Mouse (Mus musculus): Measurements from ENCODE around the gene Med26. TPM values are rescaled to one million over a fixed set of nuclear protein-coding genes. Genes with fewer than 3 reads are reported as not detected.

Med26 gene
- polyA plus RNA-seq (2015; fragmentation: Nextera tagmentation; extraction: Ambion mirVana), result 15.8 and 18.6 TPM in 2 replicates

DNA sequence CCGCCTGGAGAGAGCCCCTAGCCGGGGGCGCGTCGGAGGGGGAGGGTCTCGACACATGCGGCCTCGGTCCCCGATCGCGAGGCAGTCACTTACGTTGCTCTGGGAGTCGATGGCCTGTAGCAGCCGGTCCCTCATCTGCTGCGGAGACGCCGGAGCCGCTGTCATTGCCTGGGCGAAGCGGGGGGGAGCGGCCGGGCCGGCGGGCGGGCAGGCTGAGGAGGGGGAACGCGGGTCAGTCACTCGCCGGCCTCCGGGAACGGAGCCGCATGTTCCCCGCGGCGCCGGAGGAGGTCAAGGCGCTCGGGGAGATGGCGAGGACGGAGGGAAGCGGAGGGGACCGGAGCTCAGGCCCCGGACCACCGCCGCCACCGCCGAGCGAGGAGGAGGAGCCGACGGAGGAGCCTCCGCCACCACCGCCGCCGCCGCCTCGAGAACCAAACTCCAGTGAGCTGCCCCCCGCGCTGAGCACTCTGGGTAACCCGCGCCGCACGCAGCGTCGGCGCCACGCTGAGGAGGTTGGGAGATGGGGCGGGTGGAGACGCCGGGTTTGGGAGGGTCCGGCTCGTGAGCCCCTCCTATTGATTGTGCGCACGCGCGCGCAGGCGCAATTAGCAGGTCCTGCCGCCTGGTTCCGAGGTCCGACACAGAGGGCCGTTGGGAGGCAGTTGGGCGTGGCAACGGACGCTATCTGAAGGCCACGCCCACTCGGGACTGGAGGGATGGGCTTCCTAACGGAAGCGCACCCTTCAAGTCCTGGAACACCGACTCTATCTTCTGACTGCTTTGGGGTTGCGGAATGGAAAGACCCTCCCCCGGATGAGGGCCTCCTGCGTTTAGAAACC lies at the start of gene Med26:
Gene Med26, minus strand, starts transcription at position 469 of the 842 bp plus-strand sequence.
- Histone ChIP-seq H3K27me3 (no peaks in the 10 kb centered on the region), H3K4me1 (replicated peaks) (peaks cover 55% of the 10 kb centered on the region), H3K36me3 (peaks cover 3% of the 10 kb centered on the region; the same call in 1 of the 2 replicates), H3K4me2 (peak within 1 kb of the TSS; percentile 99), H3K4me3 (peak within 1 kb of the TSS; percentile 94), H3K9me3 (no peaks in the 10 kb centered on the region), H3K9ac (peak within 1 kb of the TSS; percentile 99), H3K27ac (replicated peaks) (peak within 1 kb of the TSS; percentile 87)
- peak; percentile 96 for ATAC-seq (ENCODE audit: low FRiP score, low read depth)
- WGBS, result under 1% methylated on average over 85 of the region's 92 CpGs

DNA sequence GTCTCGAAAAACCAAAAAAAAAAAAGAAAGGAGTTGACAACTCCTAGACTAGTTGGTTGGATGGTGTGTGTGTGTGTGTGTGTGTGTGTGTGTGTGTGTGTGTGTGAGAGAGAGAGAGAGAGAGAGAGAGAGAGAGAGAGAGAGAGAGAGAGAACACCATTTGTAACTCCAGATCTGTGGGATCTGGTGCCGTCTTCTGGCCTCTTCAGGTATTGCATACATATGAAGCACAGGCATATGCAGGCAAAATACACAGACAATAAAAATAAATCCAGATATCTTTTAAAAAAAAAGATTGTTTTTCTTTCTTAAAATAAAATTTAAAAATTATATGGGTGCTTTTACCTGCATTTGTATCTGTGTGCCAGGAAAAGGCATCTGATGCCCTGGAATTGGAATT lies 42.1 kb upstream of the Med26 start:
- no peak overlapping the region for H3K4me2 ChIP-seq
- no peak for ATAC-seq (ENCODE audit: low FRiP score, low read depth)
- no peaks in the 10 kb centered on the region for H3K4me1 ChIP-seq (replicated peaks)
- no peaks in the 10 kb centered on the region for H3K27me3 ChIP-seq
- no peaks in the 10 kb centered on the region for H3K36me3 ChIP-seq
- no peaks in the 10 kb centered on the region for H3K9me3 ChIP-seq
- no peak overlapping the region for H3K4me3 ChIP-seq
- no peak overlapping the region for H3K27ac ChIP-seq (replicated peaks)
- 58% methylated on average over 2 of the region's 2 CpGs for WGBS
- no peak overlapping the region for H3K9ac ChIP-seq

DNA sequence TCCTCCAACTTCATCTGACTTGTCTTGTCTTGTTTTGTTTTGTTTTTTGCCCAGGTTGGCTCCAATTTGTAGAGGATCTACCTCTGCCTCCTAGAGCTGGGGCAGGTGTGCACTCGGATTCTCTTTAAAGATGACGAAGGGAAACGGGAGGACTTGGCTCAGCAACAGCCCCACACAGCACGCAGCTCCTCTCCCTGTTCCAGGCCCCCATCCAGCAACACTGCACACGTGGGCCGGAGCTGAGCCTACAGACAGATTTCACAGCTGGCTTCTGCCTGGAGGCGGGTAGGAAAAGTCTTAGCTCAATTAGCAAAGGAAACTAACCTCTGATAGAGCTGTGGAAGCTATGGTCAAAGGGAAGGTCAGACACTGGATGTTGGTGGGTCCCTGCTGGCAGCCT lies 41.2 kb upstream of the Med26 start:
- Histone ChIP-seq H3K4me2 (no peak overlapping the region), H3K27ac (replicated peaks) (no peak overlapping the region), H3K36me3 (no peaks in the 10 kb centered on the region), H3K27me3 (no peaks in the 10 kb centered on the region), H3K4me1 (replicated peaks) (no peaks in the 10 kb centered on the region), H3K4me3 (no peak overlapping the region), H3K9me3 (no peaks in the 10 kb centered on the region), H3K9ac (no peak overlapping the region)
- 76% methylated on average over 7 of the region's 7 CpGs for WGBS
- ATAC-seq (ENCODE audit: low FRiP score, low read depth), result no peak

DNA sequence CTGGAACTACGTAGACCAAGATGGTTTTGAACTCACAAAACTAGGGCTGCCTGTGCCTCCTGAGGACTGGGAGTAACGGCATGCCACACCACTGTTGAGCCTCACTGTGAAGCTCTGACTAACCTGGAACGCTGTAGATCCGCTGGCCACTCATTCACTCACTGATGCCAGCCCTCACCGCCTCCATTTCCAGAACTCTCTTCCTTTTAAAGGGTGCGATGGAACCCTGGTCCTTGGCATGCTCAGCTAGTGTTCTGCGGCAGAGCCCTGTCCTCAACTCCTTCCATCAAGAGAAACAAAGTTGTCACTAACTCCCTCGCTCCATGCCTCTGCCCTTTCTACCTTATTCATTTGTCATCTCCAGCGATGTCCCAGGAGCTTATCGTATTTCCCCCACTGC lies 40.8 kb upstream of the Med26 start:
- H3K4me2 ChIP-seq, result no peak overlapping the region
- no peak overlapping the region for H3K4me3 ChIP-seq
- no peak overlapping the region for H3K9ac ChIP-seq
- 90% methylated on average over 10 of the region's 10 CpGs for WGBS
- no peaks in the 10 kb centered on the region for H3K4me1 ChIP-seq (replicated peaks)
- H3K36me3 ChIP-seq, result no peaks in the 10 kb centered on the region
- no peaks in the 10 kb centered on the region for H3K27me3 ChIP-seq
- no peak overlapping the region for H3K27ac ChIP-seq (replicated peaks)
- no peaks in the 10 kb centered on the region for H3K9me3 ChIP-seq
- no peak for ATAC-seq (ENCODE audit: low FRiP score, low read depth)

DNA sequence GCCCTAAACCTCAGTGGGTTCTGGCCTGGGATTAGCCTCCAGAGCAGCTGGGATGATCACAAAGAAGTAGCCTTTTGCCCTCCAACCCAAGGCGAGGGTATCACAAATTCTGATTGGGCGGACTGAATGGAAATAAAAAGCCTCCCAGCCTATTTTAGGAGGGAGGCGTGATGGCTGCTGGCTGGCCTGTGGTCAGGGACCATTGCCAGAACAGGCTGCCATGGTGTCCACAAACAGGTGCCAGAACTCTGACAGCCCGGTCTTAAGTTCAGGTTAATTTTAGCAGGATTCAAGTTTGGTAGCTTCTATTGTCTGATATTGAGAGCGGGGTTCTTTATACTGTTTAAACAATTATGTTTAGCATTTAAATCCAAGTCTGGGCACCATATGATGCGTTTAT lies 39.7 kb upstream of the Med26 start:
- H3K27ac ChIP-seq (replicated peaks), result no peak overlapping the region
- 67% methylated on average over 6 of the region's 6 CpGs for WGBS
- no peak overlapping the region for H3K4me2 ChIP-seq
- H3K9me3 ChIP-seq, result no peaks in the 10 kb centered on the region
- no peak overlapping the region for H3K4me3 ChIP-seq
- H3K27me3 ChIP-seq, result no peaks in the 10 kb centered on the region
- no peaks in the 10 kb centered on the region for H3K36me3 ChIP-seq
- no peaks in the 10 kb centered on the region for H3K4me1 ChIP-seq (replicated peaks)
- no peak overlapping the region for H3K9ac ChIP-seq
- no peak; the same call in 1 of the 2 replicates for ATAC-seq (ENCODE audit: low FRiP score, low read depth)

DNA sequence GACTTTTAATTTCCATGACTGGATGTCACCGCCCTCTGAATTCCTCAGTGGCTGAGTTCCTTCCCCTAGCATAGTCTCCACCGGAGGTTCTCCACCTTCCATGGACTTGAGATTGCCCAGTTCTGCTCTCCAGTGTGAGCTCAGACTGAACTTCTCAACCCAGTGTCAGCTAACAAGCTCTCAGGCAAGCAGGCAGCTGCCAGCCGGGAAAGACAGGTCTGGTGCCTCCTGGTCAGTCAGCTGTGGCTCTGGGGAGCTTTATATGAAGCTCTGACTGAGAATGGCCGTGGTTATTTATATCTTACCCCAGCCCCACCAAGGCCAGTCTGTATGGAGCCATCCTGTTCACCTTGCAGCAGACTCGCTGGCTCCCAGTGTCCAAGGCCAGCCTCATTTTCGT lies 36.3 kb upstream of the Med26 start:
- H3K9ac ChIP-seq, result no peak overlapping the region
- no peak overlapping the region for H3K4me3 ChIP-seq
- WGBS, result 84% methylated on average over 6 of the region's 6 CpGs

DNA sequence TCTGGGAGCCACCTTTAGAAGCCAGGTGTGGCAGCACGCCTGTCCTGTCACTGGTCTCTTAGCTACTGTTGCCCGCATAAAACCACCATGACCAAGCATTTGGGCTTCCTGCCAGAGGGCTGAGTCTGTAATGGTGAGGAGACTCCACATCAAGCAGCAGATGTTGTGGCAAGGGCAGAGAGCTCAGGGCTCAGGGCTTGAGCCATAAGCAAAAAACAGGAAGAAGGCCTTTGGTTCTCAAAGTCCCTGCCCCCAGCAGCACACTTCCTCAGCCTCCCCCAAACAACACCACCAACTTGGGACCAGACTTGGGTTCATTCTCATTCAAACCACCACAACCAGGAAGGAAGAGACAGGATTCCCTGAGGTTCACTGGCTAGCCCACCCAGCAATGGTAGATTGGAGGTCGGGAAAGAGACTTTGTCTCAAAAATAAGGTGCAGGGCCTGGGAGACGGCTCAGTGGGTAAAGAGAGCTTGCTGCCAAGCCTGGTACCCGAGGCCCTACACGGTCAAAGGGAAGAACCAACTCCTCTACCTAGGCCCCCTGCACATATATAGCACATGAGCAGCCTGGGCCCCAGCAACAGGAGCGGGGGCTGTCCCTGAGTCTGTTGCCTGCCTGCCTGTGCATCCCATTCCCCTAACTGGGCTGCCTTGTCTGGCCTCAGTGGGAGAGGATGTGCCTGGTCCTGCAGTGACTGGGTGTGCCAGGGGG lies 35.1 kb upstream of the Med26 start:
- no peak for ATAC-seq (ENCODE audit: low FRiP score, low read depth)
- Histone ChIP-seq H3K4me2 (no peak overlapping the region), H3K27me3 (no peaks in the 10 kb centered on the region), H3K27ac (replicated peaks) (no peak overlapping the region), H3K9ac (no peak overlapping the region), H3K36me3 (peaks cover 11% of the 10 kb centered on the region), H3K9me3 (no peaks in the 10 kb centered on the region), H3K4me3 (no peak overlapping the region), H3K4me1 (replicated peaks) (no peaks in the 10 kb centered on the region)
- WGBS, result 82% methylated on average over 7 of the region's 7 CpGs

More for the DNA sequence above, 36.3 kb upstream of the Med26 start:
- no peak overlapping the region for H3K4me2 ChIP-seq
- H3K4me1 ChIP-seq (replicated peaks), result no peaks in the 10 kb centered on the region
- ATAC-seq (ENCODE audit: low FRiP score, low read depth), result no peak
- H3K9me3 ChIP-seq, result no peaks in the 10 kb centered on the region
- H3K36me3 ChIP-seq, result peaks cover 11% of the 10 kb centered on the region
- no peak overlapping the region for H3K27ac ChIP-seq (replicated peaks)
- H3K27me3 ChIP-seq, result no peaks in the 10 kb centered on the region

DNA sequence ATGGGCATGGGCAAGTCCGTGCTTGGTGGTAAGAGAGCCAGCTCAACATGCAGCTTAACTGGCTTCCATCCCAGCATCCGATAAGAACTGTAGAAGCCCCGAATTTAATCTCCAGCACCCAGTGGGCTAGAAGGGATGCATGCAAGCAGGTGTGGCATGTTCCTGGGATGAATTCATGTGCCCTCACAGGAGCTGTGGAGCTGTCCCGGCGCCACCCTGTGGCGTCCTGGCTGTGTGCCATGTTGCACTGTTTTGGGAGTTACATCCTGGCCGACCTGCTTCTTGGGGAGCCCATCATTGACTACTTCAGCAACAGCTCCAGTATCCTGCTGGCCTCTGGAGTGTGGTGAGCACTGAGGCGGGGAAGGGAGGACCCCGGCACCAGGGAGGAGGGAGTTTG lies 31.3 kb upstream of the Med26 start:
- H3K27me3 ChIP-seq, result no peaks in the 10 kb centered on the region
- H3K4me1 ChIP-seq (replicated peaks), result no peaks in the 10 kb centered on the region
- ATAC-seq (ENCODE audit: low FRiP score, low read depth), result no peak

DNA sequence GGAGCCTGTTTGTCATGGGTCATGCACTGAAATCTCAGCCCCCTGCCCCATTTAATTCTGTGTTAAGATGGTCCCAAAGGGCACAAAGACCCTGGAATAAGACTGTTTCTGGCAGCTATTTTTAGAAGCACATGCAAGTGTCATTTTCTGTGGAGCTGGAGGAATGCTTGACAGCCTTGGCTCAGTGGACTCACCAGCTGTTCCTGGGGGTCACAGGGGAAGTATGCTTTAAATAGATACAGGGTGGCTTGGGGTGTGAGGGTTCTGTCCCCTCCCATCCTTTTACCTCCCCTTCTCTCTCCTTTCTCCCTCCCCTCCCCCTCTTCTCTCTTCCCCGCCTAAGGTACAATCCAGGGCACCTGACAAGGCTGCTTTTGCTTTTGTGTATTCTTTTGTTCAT lies 29.9 kb upstream of the Med26 start:
- Histone ChIP-seq H3K27me3 (no peaks in the 10 kb centered on the region), H3K4me1 (replicated peaks) (peaks cover 9% of the 10 kb centered on the region), H3K9me3 (no peaks in the 10 kb centered on the region), H3K9ac (no peak overlapping the region), H3K27ac (replicated peaks) (no peak overlapping the region), H3K4me2 (no peak overlapping the region), H3K36me3 (peaks cover 11% of the 10 kb centered on the region), H3K4me3 (no peak overlapping the region)
- 63% methylated on average over 1 of the region's 1 CpGs for WGBS
- no peak for ATAC-seq (ENCODE audit: low FRiP score, low read depth)

More for the DNA sequence above, 31.3 kb upstream of the Med26 start:
- no peak overlapping the region for H3K9ac ChIP-seq
- WGBS, result 74% methylated on average over 9 of the region's 9 CpGs
- H3K9me3 ChIP-seq, result no peaks in the 10 kb centered on the region
- H3K4me2 ChIP-seq, result no peak overlapping the region
- H3K27ac ChIP-seq (replicated peaks), result no peak overlapping the region
- H3K4me3 ChIP-seq, result no peak overlapping the region
- peaks cover 11% of the 10 kb centered on the region for H3K36me3 ChIP-seq

DNA sequence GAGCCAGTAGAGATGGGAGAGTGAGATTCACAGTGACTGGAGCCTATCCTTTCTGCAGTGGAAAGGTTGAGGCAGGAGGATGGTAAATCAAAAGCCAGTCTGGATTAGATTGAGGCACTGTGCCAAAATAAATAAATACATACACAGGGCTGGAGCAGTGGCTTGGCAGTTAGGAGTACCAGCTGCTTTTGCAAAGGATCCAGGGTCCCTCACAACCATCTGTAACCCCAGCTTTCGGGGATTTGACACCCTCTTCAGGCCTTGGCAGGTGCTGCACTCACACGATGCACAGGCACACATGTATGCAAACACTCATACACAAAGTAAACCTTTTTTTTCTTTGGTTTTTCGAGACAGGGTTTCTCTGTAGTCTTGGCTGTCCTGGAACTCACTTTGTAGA lies 29.2 kb upstream of the Med26 start:
- WGBS, result 81% methylated on average over 3 of the region's 3 CpGs
- H3K27ac ChIP-seq (replicated peaks), result no peak overlapping the region
- H3K36me3 ChIP-seq, result peaks cover 11% of the 10 kb centered on the region
- no peaks in the 10 kb centered on the region for H3K9me3 ChIP-seq
- H3K4me1 ChIP-seq (replicated peaks), result peaks cover 15% of the 10 kb centered on the region
- H3K4me3 ChIP-seq, result no peak overlapping the region
- no peaks in the 10 kb centered on the region for H3K27me3 ChIP-seq
- H3K9ac ChIP-seq, result no peak overlapping the region
- no peak overlapping the region for H3K4me2 ChIP-seq
- ATAC-seq (ENCODE audit: low FRiP score, low read depth), result no peak

DNA sequence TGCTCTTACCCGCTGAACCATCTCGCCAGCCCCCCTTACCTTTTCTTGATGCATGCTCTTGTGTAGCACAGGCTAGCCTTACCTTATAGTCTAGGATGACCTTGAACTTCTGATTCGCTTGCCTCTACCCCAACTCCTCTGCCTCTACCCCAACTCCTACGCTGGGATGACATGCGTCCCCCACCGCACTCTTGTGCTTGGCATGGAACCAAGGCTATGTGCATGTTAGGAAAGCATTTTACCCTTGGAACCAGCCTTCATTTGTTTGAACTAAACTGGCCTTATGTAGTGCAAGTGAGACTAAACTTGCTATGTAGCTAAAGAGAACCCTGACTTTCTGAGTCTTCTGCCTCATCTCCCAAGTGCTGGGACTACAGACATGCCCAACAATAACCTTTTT lies 27.8 kb upstream of the Med26 start:
- H3K9me3 ChIP-seq, result no peaks in the 10 kb centered on the region
- H3K9ac ChIP-seq, result no peak overlapping the region
- no peak overlapping the region for H3K27ac ChIP-seq (replicated peaks)
- H3K4me1 ChIP-seq (replicated peaks), result peaks cover 16% of the 10 kb centered on the region
- no peak overlapping the region for H3K4me2 ChIP-seq
- 97% methylated on average over 6 of the region's 6 CpGs for WGBS
- no peaks in the 10 kb centered on the region for H3K27me3 ChIP-seq
- H3K36me3 ChIP-seq, result peaks cover 7% of the 10 kb centered on the region
- no peak overlapping the region for H3K4me3 ChIP-seq
- ATAC-seq (ENCODE audit: low FRiP score, low read depth), result no peak

DNA sequence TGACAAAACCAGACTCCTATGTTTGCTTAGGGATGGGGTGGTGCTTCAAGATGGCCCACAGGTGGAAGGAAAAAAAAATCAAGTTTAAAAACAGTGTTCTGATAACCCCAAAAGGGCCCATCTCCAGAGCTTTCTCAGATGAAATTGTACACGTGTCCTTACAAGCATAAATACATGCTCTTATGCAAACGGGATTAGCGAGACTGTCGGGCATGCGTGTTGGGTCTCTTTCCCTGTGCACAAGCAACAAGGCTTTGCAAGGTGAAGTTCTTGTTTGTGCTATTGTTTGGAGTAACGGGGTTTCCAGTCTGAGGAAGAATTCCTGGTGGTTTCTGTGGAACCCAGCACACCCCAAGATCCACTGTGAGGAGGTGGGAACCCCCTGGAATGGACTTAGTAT lies 25.4 kb upstream of the Med26 start:
- Histone ChIP-seq H3K27me3 (no peaks in the 10 kb centered on the region), H3K27ac (replicated peaks) (no peak overlapping the region), H3K4me1 (replicated peaks) (peaks cover 35% of the 10 kb centered on the region), H3K9me3 (no peaks in the 10 kb centered on the region), H3K4me2 (peak overlapping the region; percentile 87), H3K4me3 (no peak overlapping the region), H3K36me3 (peaks cover 5% of the 10 kb centered on the region; the same call in 1 of the 2 replicates), H3K9ac (no peak overlapping the region)
- 84% methylated on average over 6 of the region's 6 CpGs for WGBS
- no peak for ATAC-seq (ENCODE audit: low FRiP score, low read depth)

Data from hindbrain, embryonic 15.5 days (tissue).